Mouse (Mus musculus): ENCODE results near the gene Sucnr1. TPM values are rescaled to one million over a fixed set of nuclear protein-coding genes. Genes with fewer than 3 reads are reported as not detected.

The Sucnr1 gene
- polyA plus RNA-seq, 1 experiment from 2014 or later: 2.2 TPM

DNA sequence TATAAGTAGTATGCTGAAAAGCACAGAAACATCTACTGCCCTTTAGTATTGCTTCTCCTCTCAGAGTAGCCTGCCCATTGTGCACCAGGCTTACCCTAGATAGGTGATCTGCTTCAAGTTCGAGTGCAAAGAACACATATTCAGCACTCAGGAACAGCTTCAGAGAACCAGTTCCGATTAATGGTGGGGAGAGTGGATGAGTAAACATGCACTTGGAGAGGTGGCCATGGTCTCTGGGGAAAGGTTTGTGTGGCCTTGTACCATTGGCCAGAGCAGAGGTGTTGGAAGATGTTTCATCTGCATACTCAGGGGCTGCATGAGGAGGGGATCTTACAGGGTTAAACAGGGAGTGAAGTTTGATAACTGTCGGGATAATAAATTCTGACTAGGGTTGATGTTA is 39.8 kb downstream of the Sucnr1 start:
- Histone ChIP-seq H3K9me3 (no peaks in the 10 kb centered on the region), H3K27me3 (no peaks in the 10 kb centered on the region), H3K27ac (no peak overlapping the region), H3K9ac (no peak overlapping the region), H3K4me1 (peaks cover 7% of the 10 kb centered on the region; the same call in 1 of the 2 replicates), H3K4me3 (no peak overlapping the region), H3K36me3 (no peaks in the 10 kb centered on the region), H3K4me2 (no peak overlapping the region)
- ATAC-seq (ENCODE audit: insufficient number of reproducible peaks, low FRiP score, low TSS enrichment, low read depth): no peak
- 80% methylated on average over 3 of the region's 3 CpGs for WGBS

DNA sequence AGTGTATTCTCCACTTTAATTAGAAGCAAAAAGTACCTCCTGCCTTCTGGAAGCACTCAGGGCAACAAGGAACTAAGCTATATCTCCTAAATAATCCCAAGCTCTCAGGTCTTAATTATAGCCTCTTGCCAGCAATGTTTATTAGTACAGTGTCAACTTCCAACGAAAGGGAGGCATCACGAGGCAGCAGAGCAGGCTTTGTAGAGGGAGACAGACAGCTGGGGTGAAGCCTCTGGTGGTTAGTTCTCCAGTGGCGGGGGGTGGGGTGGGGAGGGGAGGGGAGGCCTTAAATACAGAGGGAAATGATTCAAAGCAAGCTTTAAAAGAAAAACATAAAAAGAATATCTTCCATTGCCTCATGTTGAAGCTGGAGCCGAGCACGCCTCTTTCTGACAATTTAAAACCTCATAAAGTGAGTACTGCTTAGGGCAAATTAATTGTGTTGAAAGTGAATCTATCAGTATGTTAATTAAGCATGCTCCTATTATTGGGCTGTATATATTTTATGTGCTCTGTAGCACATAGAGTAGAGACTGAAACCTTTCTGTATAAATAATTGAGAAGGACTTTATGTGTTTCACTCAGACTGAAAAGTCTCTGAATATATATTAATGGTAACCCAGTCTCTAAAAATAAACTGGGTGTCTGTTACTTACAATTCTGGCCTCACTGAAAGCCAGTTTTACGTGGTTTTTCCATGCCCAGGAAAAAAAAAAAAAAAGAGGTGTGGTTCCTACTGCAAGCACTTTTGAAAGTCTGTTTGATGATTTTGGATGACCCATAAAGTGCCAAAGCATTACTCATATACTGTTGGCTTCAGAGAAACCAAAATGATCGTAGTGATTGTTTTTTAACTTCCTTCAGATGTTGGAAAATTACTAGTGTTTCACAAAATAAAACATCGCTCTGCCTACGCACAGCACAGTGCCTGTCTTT is 42.5 kb downstream of the Sucnr1 start:
- Histone ChIP-seq H3K4me2 (peak overlapping the region; percentile 5; the same call in 1 of the 2 replicates), H3K27me3 (no peaks in the 10 kb centered on the region), H3K36me3 (no peaks in the 10 kb centered on the region), H3K27ac (peak overlapping the region; percentile 86), H3K4me1 (peaks cover 7% of the 10 kb centered on the region; the same call in 1 of the 2 replicates), H3K9me3 (no peaks in the 10 kb centered on the region), H3K9ac (no peak overlapping the region), H3K4me3 (no peak overlapping the region)
- peak; percentile 79 for ATAC-seq (ENCODE audit: insufficient number of reproducible peaks, low FRiP score, low TSS enrichment, low read depth)
- 12% methylated on average over 9 of the region's 9 CpGs for WGBS

DNA sequence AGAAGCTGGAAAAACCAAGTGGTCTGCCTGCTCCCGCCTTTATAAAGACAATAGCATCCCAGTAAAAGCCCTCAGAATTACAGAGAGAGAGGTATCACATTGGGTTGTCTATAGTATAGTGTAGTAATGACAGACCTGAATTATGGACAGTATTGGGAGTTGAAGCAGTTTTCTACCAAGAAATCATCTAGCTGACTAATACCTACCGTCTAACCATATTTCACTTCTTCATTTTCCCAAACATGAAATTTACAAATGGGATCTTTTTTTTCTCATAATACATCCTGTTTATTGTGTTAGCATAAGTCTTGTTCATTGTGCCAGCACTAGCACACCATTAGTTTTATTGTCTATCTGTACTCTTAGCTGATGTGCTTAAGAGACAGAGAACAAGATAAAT is 44.9 kb downstream of the Sucnr1 start:
- 91% methylated on average over 2 of the region's 2 CpGs for WGBS
- no peak overlapping the region for H3K4me3 ChIP-seq
- ATAC-seq (ENCODE audit: insufficient number of reproducible peaks, low FRiP score, low TSS enrichment, low read depth): no peak

DNA sequence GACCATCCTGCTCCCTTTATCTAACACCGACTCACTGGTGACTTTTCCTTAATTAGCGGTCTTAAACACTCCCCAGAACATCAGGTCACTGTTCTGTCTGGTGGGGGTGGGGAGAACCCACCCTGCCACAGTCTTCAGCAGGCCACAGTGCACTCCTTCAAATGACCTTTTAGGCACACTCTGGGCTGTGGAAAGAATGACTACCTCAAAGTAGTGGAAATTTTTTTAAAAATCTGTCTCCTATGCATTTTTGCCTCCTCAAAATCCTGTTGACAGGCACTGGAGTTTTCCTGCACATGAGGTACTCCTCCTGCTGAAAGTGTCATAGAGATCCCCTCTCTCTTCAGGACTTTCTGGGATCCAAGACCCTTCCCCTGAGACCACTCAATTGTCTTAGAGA is 46.6 kb downstream of the Sucnr1 start:
- no peak for ATAC-seq (ENCODE audit: insufficient number of reproducible peaks, low FRiP score, low TSS enrichment, low read depth)
- H3K27me3 ChIP-seq: no peaks in the 10 kb centered on the region
- no peak overlapping the region for H3K4me2 ChIP-seq
- no peak overlapping the region for H3K9ac ChIP-seq
- H3K4me3 ChIP-seq: no peak overlapping the region
- H3K36me3 ChIP-seq: no peaks in the 10 kb centered on the region
- H3K9me3 ChIP-seq: no peaks in the 10 kb centered on the region
- peaks cover 13% of the 10 kb centered on the region for H3K4me1 ChIP-seq
- WGBS: 67% methylated on average over 2 of the region's 2 CpGs
- H3K27ac ChIP-seq: no peak overlapping the region

More for the DNA sequence above, 44.9 kb downstream of the Sucnr1 start:
- no peaks in the 10 kb centered on the region for H3K27me3 ChIP-seq
- no peaks in the 10 kb centered on the region for H3K9me3 ChIP-seq
- H3K4me2 ChIP-seq: no peak overlapping the region
- no peak overlapping the region for H3K27ac ChIP-seq
- no peaks in the 10 kb centered on the region for H3K36me3 ChIP-seq
- peaks cover 13% of the 10 kb centered on the region for H3K4me1 ChIP-seq
- no peak overlapping the region for H3K9ac ChIP-seq

DNA sequence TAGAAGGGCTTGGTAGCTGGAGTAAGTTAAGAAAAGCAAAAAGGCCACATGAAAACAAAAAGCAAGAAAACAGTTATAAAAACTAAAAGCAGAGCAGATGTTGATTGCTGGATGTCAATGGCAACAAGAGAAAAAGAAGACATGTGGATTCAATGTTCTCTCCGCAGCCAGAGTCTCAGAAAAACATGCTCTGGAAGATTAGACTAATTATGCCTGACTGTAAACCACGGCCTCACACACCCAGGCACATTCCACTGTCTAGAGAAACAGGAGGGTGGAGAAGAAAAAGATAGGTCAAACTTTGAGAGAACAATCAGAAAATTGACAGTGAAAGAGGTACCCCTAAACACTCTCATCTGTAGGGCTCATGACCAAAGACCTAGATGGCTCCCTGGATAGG is 54.1 kb downstream of the Sucnr1 start:
- no peaks in the 10 kb centered on the region for H3K4me1 ChIP-seq
- WGBS: 21% methylated on average over 2 of the region's 2 CpGs
- no peaks in the 10 kb centered on the region for H3K27me3 ChIP-seq
- H3K36me3 ChIP-seq: no peaks in the 10 kb centered on the region
- ATAC-seq (ENCODE audit: insufficient number of reproducible peaks, low FRiP score, low TSS enrichment, low read depth): no peak
- H3K4me2 ChIP-seq: no peak overlapping the region
- H3K27ac ChIP-seq: peak overlapping the region; percentile 48
- H3K9ac ChIP-seq: no peak overlapping the region
- no peaks in the 10 kb centered on the region for H3K9me3 ChIP-seq
- H3K4me3 ChIP-seq: no peak overlapping the region

Other genes with a start within 250 kb of the Sucnr1 start
- not detected in 2 replicates for gene Gm8298, start 220.8 kb upstream of the Sucnr1 start, polyA plus RNA-seq (2015; fragmentation: Nextera tagmentation; extraction: Ambion mirVana)
- gene C130079G13Rik, start 156.7 kb upstream of the Sucnr1 start, polyA plus RNA-seq (2015; fragmentation: Nextera tagmentation; extraction: Ambion mirVana): 3.7 and 4.4 TPM in 2 replicates
- gene Aadacl2, start 75.1 kb upstream of the Sucnr1 start, polyA plus RNA-seq (2015; fragmentation: Nextera tagmentation; extraction: Ambion mirVana): 8.3 and 8.5 TPM in 2 replicates
- 0.87 and 1.2 TPM in 2 replicates for gene Aadac, start 56.2 kb upstream of the Sucnr1 start, polyA plus RNA-seq (2015; fragmentation: Nextera tagmentation; extraction: Ambion mirVana)